Mouse (Mus musculus): ENCODE measurements at regions not wholly inside any gene's neighbourhood (a gene's known extent, or its start where the extent isn't known, plus 50 kb on each side); places are given as distances from the start of the nearest gene placed in this dataset.

- in situ Hi-C loops (cut with MboI, MseI), result no loop called here
Measured at GRCm38 (mm10) chr12:26785550-26785949, 316.5 kb downstream of the Cmpk2 start.

- in situ Hi-C loops (cut with MboI, MseI), result no loop called here
Measured at GRCm38 (mm10) chr12:26784426-26784825, 315.4 kb downstream of the Cmpk2 start.

- in situ Hi-C loops (cut with MboI, MseI), result no loop called here
Measured at GRCm38 (mm10) chr12:26783800-26784199, 314.8 kb downstream of the Cmpk2 start.

GRCm38 (mm10) chr12:26781537-26781936 lies 312.5 kb downstream of the Cmpk2 start:
- in situ Hi-C loops (cut with MboI, MseI), result no loop called here

GRCm38 (mm10) chr12:26778796-26779195 lies 309.8 kb downstream of the Cmpk2 start:
- in situ Hi-C loops (cut with MboI, MseI), result no loop called here

GRCm38 (mm10) chr12:26776986-26777385 lies 308.0 kb downstream of the Cmpk2 start:
- in situ Hi-C loops (cut with MboI, MseI), result no loop called here

GRCm38 (mm10) chr12:26774016-26774415 lies 305.0 kb downstream of the Cmpk2 start:
- in situ Hi-C loops (cut with MboI, MseI), result no loop called here

GRCm38 (mm10) chr12:26770753-26771583 lies 302.0 kb downstream of the Cmpk2 start:
- in situ Hi-C loops (cut with MboI, MseI), result no loop called here

GRCm38 (mm10) chr12:26767551-26767950 lies 298.5 kb downstream of the Cmpk2 start:
- in situ Hi-C loops (cut with MboI, MseI), result no loop called here

- in situ Hi-C loops (cut with MboI, MseI), result no loop called here
Measured at GRCm38 (mm10) chr12:26758657-26759325, 289.8 kb downstream of the Cmpk2 start.

GRCm38 (mm10) chr12:26756284-26756683 lies 287.3 kb downstream of the Cmpk2 start:
- in situ Hi-C loops (cut with MboI, MseI), result no loop called here

GRCm38 (mm10) chr12:26754611-26755010 lies 285.6 kb downstream of the Cmpk2 start:
- in situ Hi-C loops (cut with MboI, MseI), result no loop called here

GRCm38 (mm10) chr12:26734558-26734897 lies 265.5 kb downstream of the Cmpk2 start:
- in situ Hi-C loops (cut with MboI, MseI), result no loop called here

- in situ Hi-C loops (cut with MboI, MseI), result no loop called here
Measured at GRCm38 (mm10) chr12:26733822-26734557, 265.0 kb downstream of the Cmpk2 start.

- in situ Hi-C loops (cut with MboI, MseI), result no loop called here
Measured at GRCm38 (mm10) chr12:26723399-26723798, 254.4 kb downstream of the Cmpk2 start.

GRCm38 (mm10) chr12:26698838-26699237 lies 229.8 kb downstream of the Cmpk2 start:
- in situ Hi-C loops (cut with MboI, MseI), result no loop called here

- in situ Hi-C loops (cut with MboI, MseI), result no loop called here
Measured at GRCm38 (mm10) chr12:26688048-26688447, 219.0 kb downstream of the Cmpk2 start.

- in situ Hi-C loops (cut with MboI, MseI), result no loop called here
Measured at GRCm38 (mm10) chr12:26680568-26680947, 211.6 kb downstream of the Cmpk2 start.

- in situ Hi-C loops (cut with MboI, MseI), result no loop called here
Measured at GRCm38 (mm10) chr12:26679887-26680567, 211.0 kb downstream of the Cmpk2 start.

- in situ Hi-C loops (cut with MboI, MseI), result no loop called here
Measured at GRCm38 (mm10) chr12:26665466-26665865, 196.5 kb downstream of the Cmpk2 start.

- in situ Hi-C loops (cut with MboI, MseI), result no loop called here
Measured at GRCm38 (mm10) chr12:26654251-26654650, 185.2 kb downstream of the Cmpk2 start.

GRCm38 (mm10) chr12:26653781-26654180 lies 184.8 kb downstream of the Cmpk2 start:
- in situ Hi-C loops (cut with MboI, MseI), result no loop called here

Measured in regulatory T cell (primary cell).